Mouse (Mus musculus): ENCODE results near the gene B3gnt8. TPM values are rescaled to one million over a fixed set of nuclear protein-coding genes. Genes with fewer than 3 reads are reported as not detected.

The B3gnt8 gene
- total RNA-seq, 1 experiment = 1.7 TPM

DNA sequence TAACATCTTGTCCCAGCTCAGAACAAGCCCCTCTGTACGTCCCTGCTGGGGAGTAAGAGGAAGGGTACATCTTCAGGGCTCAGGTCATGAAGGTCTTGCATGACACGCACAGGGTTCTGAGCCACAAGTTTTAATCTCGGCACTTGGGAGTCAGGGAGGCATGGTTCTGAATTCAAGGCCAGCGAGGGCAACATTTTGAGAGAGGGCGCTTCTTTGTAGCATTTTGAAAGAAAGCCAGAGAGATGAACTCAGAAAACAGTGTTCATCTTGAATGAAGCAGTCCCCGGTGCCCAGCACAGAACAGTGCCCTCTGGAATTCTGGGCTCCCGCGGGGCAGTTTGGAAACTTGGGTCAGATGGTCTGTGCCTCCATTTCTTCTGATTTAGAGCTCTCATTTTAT, 39.9 kb downstream of the B3gnt8 start:
- no peak for DNase-seq (ENCODE audit: low read depth, low spot score)
- Histone ChIP-seq H3K4me3 (ENCODE audit: insufficient read depth in 1 of 2, low read depth in 1 of 2, low read length in 2 of 2, poor library complexity in 1 of 2, severe bottlenecking in 1 of 2) (no peak overlapping the region), H3K4me1 (ENCODE audit: control insufficient read depth in 2 of 2, insufficient read depth in 2 of 2, low read length in 2 of 2, poor library complexity in 1 of 2) (peaks cover 5 to 41% of the 10 kb centered on the region in 2 experiments), H3K9me3 (ENCODE audit: control insufficient read depth, insufficient read depth, low read depth, low read length) (no peaks in the 10 kb centered on the region), H3K9ac (ENCODE audit: insufficient read depth, low read depth, low read length, poor library complexity, severe bottlenecking) (no peak overlapping the region), H3K36me3 (ENCODE audit: control insufficient read depth, insufficient read depth, low read length, poor library complexity, severe bottlenecking) (peaks cover 70% of the 10 kb centered on the region), H3K27ac (ENCODE audit: insufficient read depth, low read depth, low read length, poor library complexity, severe bottlenecking) (no peak overlapping the region)
- in situ Hi-C loops (cut with MboI; ENCODE audit: low sequenced_read_pairs in 2 of 2, unreplicated experiment in 2 of 2) = no loop called here
- no peak for TF ChIP-seq MAFK (IDR thresholded peaks at IDR 0.05; ENCODE audit: insufficient read depth, low read depth, low read length)

DNA sequence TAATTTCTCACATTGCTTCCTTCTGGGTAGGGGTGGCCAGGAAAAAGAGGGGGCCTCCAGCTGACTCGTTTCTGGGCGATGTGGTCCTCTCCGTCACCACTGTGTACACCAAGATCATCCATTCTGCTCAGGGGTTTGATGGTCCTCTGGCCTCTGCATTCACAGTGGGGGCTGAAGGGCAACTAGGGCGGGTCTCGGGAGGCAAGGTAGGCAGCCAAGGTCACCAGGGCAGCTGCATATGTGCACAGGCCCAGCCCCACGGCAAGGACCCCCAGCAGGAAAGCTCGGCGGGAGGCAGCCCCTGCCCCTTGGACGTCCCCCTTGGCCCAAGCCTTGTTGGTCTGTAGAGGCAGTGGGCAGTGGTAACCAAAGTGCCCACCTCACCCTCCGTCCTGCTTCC, 42.7 kb downstream of the B3gnt8 start:
- no peak for DNase-seq (ENCODE audit: low read depth, low spot score)
- no peaks in the 10 kb centered on the region for H3K9me3 ChIP-seq (ENCODE audit: control insufficient read depth, insufficient read depth, low read depth, low read length)
- H3K36me3 ChIP-seq (ENCODE audit: control insufficient read depth, insufficient read depth, low read length, poor library complexity, severe bottlenecking) = peaks cover 47% of the 10 kb centered on the region
- peak overlapping the region; percentile 86 for H3K27ac ChIP-seq (ENCODE audit: insufficient read depth, low read depth, low read length, poor library complexity, severe bottlenecking)
- peaks cover 5 to 39% of the 10 kb centered on the region in 2 experiments for H3K4me1 ChIP-seq (ENCODE audit: control insufficient read depth in 2 of 2, insufficient read depth in 2 of 2, low read length in 2 of 2, poor library complexity in 1 of 2)
- H3K4me3 ChIP-seq (ENCODE audit: insufficient read depth in 1 of 2, low read depth in 1 of 2, low read length in 2 of 2, poor library complexity in 1 of 2, severe bottlenecking in 1 of 2) = peak overlapping the region in 1 of 2 experiments; percentile 0; a peak in 1 of 4 replicates
- no peak for TF ChIP-seq ZC3H11A (IDR thresholded peaks at IDR 0.05; ENCODE audit: borderline replicate concordance, low read depth, low read length)
- no peak for TF ChIP-seq MAFK (IDR thresholded peaks at IDR 0.05; ENCODE audit: insufficient read depth, low read depth, low read length)
- in situ Hi-C loops (cut with MboI; ENCODE audit: low sequenced_read_pairs in 2 of 2, unreplicated experiment in 2 of 2) = no loop called here
- no peak overlapping the region for H3K9ac ChIP-seq (ENCODE audit: insufficient read depth, low read depth, low read length, poor library complexity, severe bottlenecking)

DNA sequence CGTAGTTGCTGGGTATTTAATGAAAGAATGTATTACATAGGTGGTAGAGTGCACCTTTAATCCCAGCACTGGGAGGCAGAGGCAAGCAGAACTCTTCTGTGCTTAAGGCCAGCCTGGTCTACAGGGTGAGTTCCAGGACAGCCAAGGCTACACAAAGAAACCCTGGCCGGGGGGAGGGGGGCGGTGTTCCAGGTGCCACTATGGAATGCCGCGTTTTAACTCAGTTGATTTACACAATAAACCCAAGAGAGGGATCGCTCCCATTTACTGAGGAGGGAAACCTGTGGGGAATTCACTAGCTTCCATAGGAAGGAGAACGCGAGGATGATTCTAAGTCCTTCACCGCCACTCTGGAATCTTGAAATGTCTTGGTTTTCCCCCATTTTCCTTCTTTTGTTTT, 43.2 kb downstream of the B3gnt8 start:
- TF ChIP-seq CHD2 (IDR thresholded peaks at IDR 0.05; ENCODE audit: low read depth, low read length) = no peak
- peaks cover 5 to 44% of the 10 kb centered on the region in 2 experiments for H3K4me1 ChIP-seq (ENCODE audit: control insufficient read depth in 2 of 2, insufficient read depth in 2 of 2, low read length in 2 of 2, poor library complexity in 1 of 2)
- no peaks in the 10 kb centered on the region for H3K9me3 ChIP-seq (ENCODE audit: control insufficient read depth, insufficient read depth, low read depth, low read length)
- peaks cover 43% of the 10 kb centered on the region for H3K36me3 ChIP-seq (ENCODE audit: control insufficient read depth, insufficient read depth, low read length, poor library complexity, severe bottlenecking)
- in situ Hi-C loops (cut with MboI; ENCODE audit: low sequenced_read_pairs in 2 of 2, unreplicated experiment in 2 of 2) = no loop called here
- no peak for DNase-seq (ENCODE audit: low read depth, low spot score)
- peak overlapping the region; percentile 0 to 46; a peak in 3 of 4 replicates for H3K4me3 ChIP-seq (ENCODE audit: insufficient read depth in 1 of 2, low read depth in 1 of 2, low read length in 2 of 2, poor library complexity in 1 of 2, severe bottlenecking in 1 of 2)
- H3K27ac ChIP-seq (ENCODE audit: insufficient read depth, low read depth, low read length, poor library complexity, severe bottlenecking) = peak overlapping the region; percentile 91
- H3K9ac ChIP-seq (ENCODE audit: insufficient read depth, low read depth, low read length, poor library complexity, severe bottlenecking) = no peak overlapping the region

DNA sequence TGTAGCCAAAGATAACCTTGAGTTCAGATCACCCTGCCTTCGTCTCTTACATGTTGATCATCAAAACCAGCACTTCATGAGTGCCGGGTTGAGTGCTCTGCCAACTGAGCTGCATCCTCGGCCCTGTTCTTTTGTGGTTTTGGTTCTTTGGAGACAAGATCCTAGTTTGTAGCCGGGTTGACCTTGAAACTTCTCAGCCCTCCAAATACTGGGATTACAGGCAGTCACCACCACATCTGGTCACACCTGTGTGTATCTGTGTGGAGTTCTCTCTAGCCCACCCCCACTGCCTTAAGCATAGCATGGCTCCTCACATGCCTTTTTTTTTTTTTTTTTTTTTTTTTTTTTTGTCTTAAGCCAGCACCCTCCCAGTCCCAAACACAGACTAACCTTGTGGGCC, 43.6 kb downstream of the B3gnt8 start:
- Histone ChIP-seq H3K4me1 (ENCODE audit: control insufficient read depth in 2 of 2, insufficient read depth in 2 of 2, low read length in 2 of 2, poor library complexity in 1 of 2) (peaks cover 5 to 43% of the 10 kb centered on the region in 2 experiments), H3K9ac (ENCODE audit: insufficient read depth, low read depth, low read length, poor library complexity, severe bottlenecking) (no peak overlapping the region; the same call in 1 of the 2 replicates)

DNA sequence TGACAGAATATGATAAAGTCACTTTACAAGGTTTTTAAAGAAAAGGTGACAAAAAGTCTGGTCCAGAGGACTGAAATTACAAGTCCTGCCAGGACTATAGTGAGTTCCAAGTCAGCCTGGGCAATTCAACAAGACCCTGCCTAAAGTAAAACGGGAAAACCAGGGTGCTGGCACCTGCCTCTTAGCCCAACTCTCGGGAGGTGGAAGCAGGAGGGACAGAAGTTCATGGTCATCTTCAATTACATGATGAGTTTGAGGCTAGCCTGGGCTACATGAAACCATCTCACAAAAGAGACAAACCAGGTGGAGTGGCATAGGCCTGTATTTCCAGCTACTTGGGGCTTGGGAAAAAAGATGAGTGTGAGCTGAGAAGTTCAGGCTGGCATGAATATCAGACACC, 45.2 kb downstream of the B3gnt8 start:
- DNase-seq (ENCODE audit: low read depth, low spot score) = no peak
- peaks cover 5 to 34% of the 10 kb centered on the region in 2 experiments for H3K4me1 ChIP-seq (ENCODE audit: control insufficient read depth in 2 of 2, insufficient read depth in 2 of 2, low read length in 2 of 2, poor library complexity in 1 of 2)
- H3K9ac ChIP-seq (ENCODE audit: insufficient read depth, low read depth, low read length, poor library complexity, severe bottlenecking) = no peak overlapping the region
- no peak overlapping the region for H3K27ac ChIP-seq (ENCODE audit: insufficient read depth, low read depth, low read length, poor library complexity, severe bottlenecking)
- peaks cover 23% of the 10 kb centered on the region for H3K36me3 ChIP-seq (ENCODE audit: control insufficient read depth, insufficient read depth, low read length, poor library complexity, severe bottlenecking)
- H3K9me3 ChIP-seq (ENCODE audit: control insufficient read depth, insufficient read depth, low read depth, low read length) = no peaks in the 10 kb centered on the region
- in situ Hi-C loops (cut with MboI; ENCODE audit: low sequenced_read_pairs in 2 of 2, unreplicated experiment in 2 of 2) = no loop called here
- TF ChIP-seq MAFK (IDR thresholded peaks at IDR 0.05; ENCODE audit: insufficient read depth, low read depth, low read length) (no peak), ZC3H11A (IDR thresholded peaks at IDR 0.05; ENCODE audit: borderline replicate concordance, low read depth, low read length) (no peak), ZNF384 (IDR thresholded peaks at IDR 0.05; ENCODE audit: low read depth, low read length) (no peak), CHD2 (IDR thresholded peaks at IDR 0.05; ENCODE audit: low read depth, low read length) (no peak), HCFC1 (IDR thresholded peaks at IDR 0.05; ENCODE audit: borderline replicate concordance, insufficient read depth, low read length) (no peak)
- no peak overlapping the region for H3K4me3 ChIP-seq (ENCODE audit: insufficient read depth in 1 of 2, low read depth in 1 of 2, low read length in 2 of 2, poor library complexity in 1 of 2, severe bottlenecking in 1 of 2)

More for the DNA sequence above, 43.6 kb downstream of the B3gnt8 start:
- DNase-seq (ENCODE audit: low read depth, low spot score) = no peak
- Histone ChIP-seq H3K9me3 (ENCODE audit: control insufficient read depth, insufficient read depth, low read depth, low read length) (no peaks in the 10 kb centered on the region), H3K4me3 (ENCODE audit: insufficient read depth in 1 of 2, low read depth in 1 of 2, low read length in 2 of 2, poor library complexity in 1 of 2, severe bottlenecking in 1 of 2) (peak overlapping the region in 1 of 2 experiments; percentile 46; a peak in 2 of 4 replicates), H3K27ac (ENCODE audit: insufficient read depth, low read depth, low read length, poor library complexity, severe bottlenecking) (peak overlapping the region; percentile 91), H3K36me3 (ENCODE audit: control insufficient read depth, insufficient read depth, low read length, poor library complexity, severe bottlenecking) (peaks cover 39% of the 10 kb centered on the region)
- TF ChIP-seq HCFC1 (IDR thresholded peaks at IDR 0.05; ENCODE audit: borderline replicate concordance, insufficient read depth, low read length) = no peak
- peak; percentile 90 for TF ChIP-seq ZNF384 (IDR thresholded peaks at IDR 0.05; ENCODE audit: low read depth, low read length)
- in situ Hi-C loops (cut with MboI; ENCODE audit: low sequenced_read_pairs in 2 of 2, unreplicated experiment in 2 of 2) = no loop called here

All from ES-E14 (cell line).